Mouse (Mus musculus): ENCODE measurements around the gene Ppara.

- no peak for TF ChIP-seq CTCF (IDR thresholded peaks at IDR 0.05; ENCODE audit: insufficient read depth, low read depth, low read length)
- no peak for TF ChIP-seq POLR2A (IDR thresholded peaks at IDR 0.05; ENCODE audit: insufficient read depth, low read depth, low read length)
Observed at GRCm38 (mm10) chr15:85705566-85706332, 29.0 kb upstream of the Ppara start.

All from olfactory bulb, adult 2 months (tissue).